Mouse (Mus musculus) frontal cortex, postnatal 10 days (tissue): ENCODE data around the gene Fbn1.

Experiments used
- DNase-seq, 2 experiments: peaks; one replicate each; pipeline ENCODE4 v3.0.0; 2022; ENCODE audit warnings: low spot score in 2 of 2, mixed read lengths in 1 of 2

Fbn1 gene

GRCm38 (mm10) chr2:125498216-125498615 is 9.6 kb downstream of the Fbn1 start:
- no peak for DNase-seq

- DNase-seq, result no peak
Observed at GRCm38 (mm10) chr2:125496696-125497095, 11.1 kb downstream of the Fbn1 start.

GRCm38 (mm10) chr2:125494831-125495812 is 12.7 kb downstream of the Fbn1 start:
- DNase-seq, result no peak

GRCm38 (mm10) chr2:125494291-125494690 is 13.5 kb downstream of the Fbn1 start:
- no peak for DNase-seq

- no peak for DNase-seq
Observed at GRCm38 (mm10) chr2:125492050-125492900, 15.5 kb downstream of the Fbn1 start.

DNA sequence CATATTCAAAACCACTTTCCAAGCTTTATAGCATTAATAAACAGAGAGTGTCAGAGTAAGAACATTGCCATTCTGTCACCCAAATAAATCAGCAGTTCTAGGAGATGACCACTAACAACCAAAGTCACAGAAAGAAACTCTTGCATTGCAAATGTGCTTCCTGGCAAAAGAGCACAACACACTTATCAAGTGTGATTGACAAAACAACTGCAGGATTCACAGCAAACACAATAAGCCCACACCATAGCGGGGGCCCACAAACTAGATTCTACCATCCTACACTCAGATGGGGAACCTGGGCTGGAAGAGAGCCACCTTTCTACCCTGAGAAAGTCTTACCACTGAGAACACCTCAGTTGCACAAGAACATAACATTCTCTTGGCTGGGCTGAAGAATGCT is 17.8 kb downstream of the Fbn1 start:
- no peak for DNase-seq

DNA sequence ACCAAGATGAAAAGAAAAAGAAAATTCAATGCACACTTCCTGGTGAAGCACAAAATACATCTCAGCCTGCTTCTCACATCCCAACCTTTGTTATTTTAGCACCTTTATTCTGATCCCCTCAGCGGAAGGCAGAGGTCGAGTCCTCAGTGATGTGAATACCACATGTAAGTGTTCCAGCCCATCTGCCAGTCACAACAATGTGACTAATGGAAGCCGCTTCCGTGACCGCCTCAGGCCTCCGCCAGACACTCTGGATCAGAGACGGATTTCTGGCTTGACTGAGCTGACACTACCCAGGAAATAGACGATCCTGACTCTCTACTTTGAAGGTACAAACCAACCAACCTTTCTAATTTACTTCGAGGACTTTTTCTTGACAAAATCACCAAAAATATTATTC is 22.9 kb downstream of the Fbn1 start:
- no peak for DNase-seq

- DNase-seq, result no peak
Observed at GRCm38 (mm10) chr2:125484164-125484563, 23.6 kb downstream of the Fbn1 start.

GRCm38 (mm10) chr2:125481531-125482317 is 26.1 kb downstream of the Fbn1 start:
- DNase-seq, result no peak

DNA sequence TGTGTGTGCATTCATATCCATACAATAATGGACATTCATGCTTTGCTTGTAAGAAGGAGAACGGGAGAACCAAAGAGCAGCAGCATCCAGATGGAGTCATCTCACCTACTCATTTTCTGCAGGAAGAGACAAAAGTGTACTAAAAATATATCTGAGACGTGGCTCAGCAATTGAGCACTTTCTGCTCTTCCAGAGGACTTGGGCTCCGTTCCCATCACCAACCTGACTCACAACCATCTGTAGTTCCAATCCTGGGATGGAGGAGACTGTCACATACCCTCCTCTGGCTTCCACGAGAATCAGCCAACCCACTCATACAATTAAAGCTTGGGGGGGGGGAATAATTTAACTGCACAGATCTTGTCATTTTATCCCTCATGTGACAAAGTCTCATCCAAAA is 26.7 kb downstream of the Fbn1 start:
- DNase-seq, result peak in 1 of 2 experiments; percentile 31

DNA sequence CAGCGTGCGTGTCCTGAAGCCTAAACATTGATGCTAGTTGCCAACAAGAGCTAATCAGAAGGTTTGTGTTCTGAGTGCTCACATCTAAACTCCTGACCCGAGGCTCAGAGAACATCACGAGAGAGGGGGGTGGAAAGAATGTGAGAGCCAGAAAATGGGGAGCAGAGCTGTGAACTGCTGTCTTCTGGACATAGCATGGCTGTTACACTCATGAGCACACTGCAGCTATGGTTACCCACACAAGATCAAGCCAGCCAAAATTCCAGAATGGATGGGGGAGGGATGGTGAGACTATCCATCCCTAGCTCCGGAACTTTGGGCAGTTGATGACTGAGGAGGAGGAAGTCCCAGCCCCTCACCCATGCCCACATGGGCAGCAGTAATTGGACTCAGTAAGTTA is 27.7 kb downstream of the Fbn1 start:
- no peak for DNase-seq

DNA sequence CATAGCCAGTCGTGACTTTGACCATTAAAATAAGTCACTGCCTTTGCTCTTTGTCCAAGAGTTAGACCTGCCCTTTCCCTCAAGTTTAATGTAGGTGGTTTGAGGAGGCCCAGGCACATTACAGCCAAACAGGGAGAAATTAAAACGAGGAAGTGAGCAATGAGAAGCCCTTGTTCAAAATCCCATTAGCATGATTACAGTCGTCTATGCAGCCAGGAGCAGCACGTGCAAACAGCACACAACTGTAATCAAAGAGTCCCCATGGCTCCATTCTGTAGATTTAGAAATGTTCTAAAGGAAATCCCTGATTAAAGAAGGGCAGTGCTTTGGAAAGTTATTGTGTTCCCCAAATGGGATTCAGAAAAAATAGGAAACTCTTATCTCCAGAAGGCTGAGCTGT is 29.1 kb downstream of the Fbn1 start:
- DNase-seq, result no peak

GRCm38 (mm10) chr2:125477367-125477766 is 30.4 kb downstream of the Fbn1 start:
- no peak for DNase-seq

DNA sequence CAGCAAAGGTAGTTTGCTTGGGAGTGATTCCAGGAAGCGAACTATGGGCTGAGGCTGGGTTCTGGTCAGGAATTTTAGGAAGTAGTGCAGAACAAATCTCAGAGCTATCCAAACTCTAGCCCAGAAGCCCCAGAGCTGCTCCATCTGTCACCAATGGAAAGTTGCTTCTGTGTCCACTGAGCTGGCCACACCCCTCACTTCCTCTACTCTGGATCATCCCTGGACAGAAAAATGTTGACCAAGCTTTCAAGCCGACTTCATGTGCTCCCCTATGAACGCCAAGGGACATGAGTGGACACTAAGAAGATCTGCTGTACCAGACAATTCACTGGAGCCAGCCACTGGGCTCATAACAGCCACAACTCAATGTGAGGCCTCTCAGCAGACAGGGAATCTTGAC is 31.6 kb downstream of the Fbn1 start:
- no peak for DNase-seq

DNA sequence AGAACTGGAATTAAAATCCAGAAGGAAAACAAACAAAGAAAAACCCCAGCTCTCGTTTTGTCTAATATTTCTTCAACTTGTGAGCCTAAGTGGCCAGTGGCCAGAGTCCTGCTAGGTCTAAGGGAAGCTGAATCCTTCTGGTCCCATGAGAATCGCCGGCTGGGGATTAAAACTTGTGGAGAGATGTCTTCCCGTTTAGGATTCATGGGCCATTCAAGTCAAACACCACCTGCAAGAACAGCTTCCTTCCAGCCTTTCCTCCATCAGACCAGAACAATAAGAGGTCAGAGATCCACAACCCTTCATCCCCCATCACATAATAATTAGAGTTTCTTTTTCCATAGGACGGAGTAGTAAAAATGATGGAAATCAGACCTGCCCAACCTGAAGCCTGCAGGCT is 33.1 kb downstream of the Fbn1 start:
- no peak for DNase-seq

- no peak for DNase-seq
Observed at GRCm38 (mm10) chr2:125473228-125473627, 34.6 kb downstream of the Fbn1 start.

- DNase-seq, result no peak
Observed at GRCm38 (mm10) chr2:125471721-125472120, 36.1 kb downstream of the Fbn1 start.

- DNase-seq, result no peak
Observed at GRCm38 (mm10) chr2:125470553-125471295, 37.1 kb downstream of the Fbn1 start.

- DNase-seq, result no peak
Observed at GRCm38 (mm10) chr2:125464036-125464435, 43.8 kb downstream of the Fbn1 start.

DNA sequence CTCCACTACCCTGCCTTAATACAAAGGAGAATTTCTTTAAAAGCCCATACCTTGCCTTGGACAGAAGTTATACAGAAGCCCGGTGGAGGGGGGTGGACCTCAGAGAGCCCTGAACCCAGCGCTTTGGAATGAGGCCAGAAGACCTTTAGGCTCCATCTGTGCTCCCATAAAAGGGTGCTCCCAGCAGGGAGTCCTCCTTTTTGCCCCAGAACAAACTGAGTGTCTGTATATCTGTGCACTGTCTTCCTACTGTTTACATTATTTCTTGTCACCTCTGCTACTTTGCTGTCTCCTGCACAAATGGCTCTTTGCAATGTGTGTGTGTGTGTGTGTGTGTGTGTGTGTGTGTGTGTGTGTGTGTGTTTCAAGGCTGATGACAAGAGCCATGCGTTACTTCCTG is 48.7 kb downstream of the Fbn1 start:
- no peak for DNase-seq
